Mouse (Mus musculus): Measurements from ENCODE around the gene Trpt1.

DNA sequence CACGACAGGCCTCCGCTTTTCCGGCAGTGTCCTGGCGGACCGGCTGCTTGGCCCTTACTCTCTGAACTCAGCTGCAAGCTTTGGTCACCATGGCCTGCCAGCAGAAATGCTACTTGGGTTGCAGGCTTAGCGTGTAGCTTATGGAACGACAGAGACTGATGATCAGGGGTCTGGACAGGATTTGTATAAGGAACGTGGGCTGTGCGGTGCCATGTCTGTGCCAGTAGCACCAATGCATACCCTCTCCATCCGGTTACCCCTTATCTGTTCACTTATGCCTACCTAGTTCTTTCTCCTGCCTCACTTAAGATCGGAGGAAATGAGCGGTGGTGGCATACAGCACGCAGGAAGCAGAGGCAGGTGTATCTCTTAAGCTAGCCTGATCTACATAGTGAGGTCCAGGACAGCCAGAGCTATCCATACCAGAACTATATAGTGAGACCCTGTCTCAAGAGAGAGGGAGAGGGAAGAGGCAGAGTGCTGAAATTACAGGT is 44.8 kb downstream of the Trpt1 start:
- no peak for TF ChIP-seq CTCF (conservative IDR thresholded peaks at IDR 0.05; ENCODE audit: low read length)
- no peak for TF ChIP-seq NANOG (IDR thresholded peaks at IDR 0.05; ENCODE audit: borderline replicate concordance, low read length)
- no peak for TF ChIP-seq POU5F1 (IDR thresholded peaks at IDR 0.05; ENCODE audit: borderline replicate concordance, low read length)

Measured in E14TG2a.4 (cell line).